In genomic region chr5:136292971-136293418, GRCm38 (mm10) we compare ENCODE assay signal across 13 mouse cellular contexts. TPM values are rescaled to one million over a fixed set of nuclear protein-coding genes. Genes with fewer than 3 reads are reported as not detected.
DNase-seq lines count a peak whose midpoint lies in the region; ATAC-seq lines count a peak whose summit lies in the region.
"Had no signal": no experiment of that assay in that cellular context is flagged by ENCODE, and none has a peak within 500 bp of the region (broad histone marks: within the 10 kb centered on the region; RNA-seq: fewer than 3 reads in every experiment).

No protein-coding gene starts in this region.

- peak overlapping the region; percentile 72 to 82 for H3K27ac ChIP-seq in heart, embryonic 14.5 days (replicated peaks in 1 of 2; ENCODE audit: control insufficient read depth in 1 of 2, insufficient read depth in 1 of 2, low read depth in 2 of 2, low read length in 2 of 2)
- peak overlapping the region; percentile 68 for H3K27ac ChIP-seq in midbrain, embryonic 15.5 days
- H3K27ac ChIP-seq: embryonic facial prominence, embryonic 12.5 days; kidney, postnatal 0 days had no signal

- no peak overlapping the region for H3K9ac ChIP-seq in heart, embryonic 14.5 days (ENCODE audit: low read length)
- no peak overlapping the region for H3K9ac ChIP-seq in midbrain, embryonic 15.5 days
- H3K9ac ChIP-seq: embryonic facial prominence, embryonic 12.5 days had no signal

- peak overlapping the region; percentile 35; the same call in 1 of the 2 replicates for H3K4me2 ChIP-seq in heart, embryonic 14.5 days (ENCODE audit: low read length)
- H3K4me2 ChIP-seq in midbrain, embryonic 15.5 days, result no peak overlapping the region
- H3K4me2 ChIP-seq: embryonic facial prominence, embryonic 12.5 days; liver, embryonic 11.5 days had no signal

- 28% methylated on average over 4 of the region's 4 CpGs for WGBS in heart, embryonic 14.5 days
- WGBS in midbrain, embryonic 15.5 days, result 74% methylated on average over 4 of the region's 4 CpGs

- no peak overlapping the region for H3K4me3 ChIP-seq in heart, embryonic 14.5 days (ENCODE audit: control insufficient read depth in 1 of 2, insufficient read depth in 1 of 2, low read depth in 1 of 2, low read length in 2 of 2)
- no peak overlapping the region for H3K4me3 ChIP-seq in midbrain, embryonic 15.5 days
- H3K4me3 ChIP-seq: embryonic facial prominence, embryonic 12.5 days had no signal

- peak; percentile 69 for ATAC-seq in heart, embryonic 14.5 days (ENCODE audit: insufficient number of reproducible peaks, insufficient read depth, low FRiP score, low read depth)
- no peak for ATAC-seq in midbrain, embryonic 15.5 days (replicated peaks)
- ATAC-seq in erythroid progenitor cell, adult 5-6 weeks (replicated peaks; ENCODE audit: low FRiP score, poor library complexity, severe bottlenecking), result no peak

- no peaks in the 10 kb centered on the region for H3K27me3 ChIP-seq in heart, embryonic 14.5 days (ENCODE audit: control insufficient read depth, insufficient read depth, low read length)
- H3K27me3 ChIP-seq in midbrain, embryonic 15.5 days (replicated peaks), result no peaks in the 10 kb centered on the region
- H3K27me3 ChIP-seq: embryonic facial prominence, embryonic 12.5 days had no signal

- H3K36me3 ChIP-seq in heart, embryonic 14.5 days (ENCODE audit: control insufficient read depth, insufficient read depth, low read length), result peaks cover 47% of the 10 kb centered on the region
- H3K36me3 ChIP-seq in midbrain, embryonic 15.5 days (replicated peaks), result 0 out of 2 replicates have a peak, but pooled peaks cover 3% of the 10 kb centered on the region

- peaks cover 23 to 43% of the 10 kb centered on the region in 2 experiments for H3K4me1 ChIP-seq in heart, embryonic 14.5 days (ENCODE audit: control insufficient read depth in 2 of 2, insufficient read depth in 2 of 2, low read length in 2 of 2)
- H3K4me1 ChIP-seq in midbrain, embryonic 15.5 days, result peaks cover 28% of the 10 kb centered on the region
- H3K4me1 ChIP-seq: embryonic facial prominence, embryonic 12.5 days had no signal

- DNase-seq in cerebellum, adult 9-11 months, result peak; percentile 37
- no peak for DNase-seq in cerebellum, adult 11 months
- peak; percentile 31 for DNase-seq in layer of hippocampus, adult 11-12 months (ENCODE audit: low spot score)
- no peak for DNase-seq in layer of hippocampus, postnatal 25 days (ENCODE audit: extremely low spot score in 1 of 2, low spot score in 1 of 2)
- no peak for DNase-seq in urinary bladder, postnatal 10 days (ENCODE audit: low spot score)
- DNase-seq: B cell, adult 2 months; gastrocnemius, postnatal 36 days had no signal

- H3K9me3 ChIP-seq in heart, embryonic 14.5 days (ENCODE audit: control insufficient read depth, low read length), result no peaks in the 10 kb centered on the region
- H3K9me3 ChIP-seq in midbrain, embryonic 15.5 days, result no peaks in the 10 kb centered on the region
- H3K9me3 ChIP-seq: embryonic facial prominence, embryonic 12.5 days had no signal

RNA-seq across cellular contexts. Expression of gene Sh2b2, which starts 46.6 kb away (rescaled TPM):
- total RNA-seq in layer of hippocampus, postnatal 25 days (2021), result 1 to 10 TPM; 5.7 to 6.4 TPM
- 0.95 and 2.1 TPM in 2 replicates for polyA plus RNA-seq in heart, embryonic 14.5 days (2014; fragmentation: Nextera tagmentation; extraction: Ambion mirVana)
- 31.4 and 33.2 TPM in 2 replicates for polyA plus RNA-seq in midbrain, embryonic 15.5 days (2015; fragmentation: Nextera tagmentation; extraction: Ambion mirVana)
- total RNA-seq in erythroid progenitor cell, adult 5-6 weeks (2015; ENCODE audit: low replicate concordance), result 4.0 and 7.5 TPM in 2 replicates
- 0.13 and 2.3 TPM in 2 replicates for total RNA-seq in erythroid progenitor cell, adult 5-6 weeks (2017; ENCODE audit: low replicate concordance)

Comparison
In these comparisons a context has a peak if more than half of its experiments do, and no peak if none do; other contexts are left out.
1. DNase-seq: peak in cerebellum, adult 9-11 months (single experiment) and layer of hippocampus, adult 11-12 months (single experiment); none in cerebellum, adult 11 months (single experiment), layer of hippocampus, postnatal 25 days (0 of 2) and urinary bladder, postnatal 10 days (single experiment).